Mouse (Mus musculus) kidney, embryonic 14.5 days (tissue): ENCODE results near the gene Ifna16. TPM values are rescaled to one million over a fixed set of nuclear protein-coding genes. Genes with fewer than 3 reads are reported as not detected.

Experiments used
- ATAC-seq: fragments of 200-750 bp; cut with Nextera tagmentation; 2 replicates; pipeline ENCODE4 v1.8.0; 2017; ENCODE audit warnings: moderate number of reproducible peaks, mild to moderate bottlenecking, moderate TSS enrichment, moderate library complexity; ENCODE audit not compliant: low FRiP score, low TSS enrichment
- H3K27ac ChIP-seq: fragments of 300-500 bp; sonication (generic); 2 replicates; pipeline ENCODE4 v1.5.1; 2014; ENCODE audit warnings: low read depth, mild to moderate bottlenecking, low read length, moderate library complexity, mixed read lengths
- H3K27me3 ChIP-seq: fragments of 300-500 bp; sonication (generic); 2 replicates; pipeline ENCODE4 v1.6.1; 2014; ENCODE audit warnings: mild to moderate bottlenecking, low read length; ENCODE audit not compliant: control insufficient read depth, insufficient read depth
- H3K36me3 ChIP-seq: fragments of 300-500 bp; sonication (generic); 2 replicates; pipeline ENCODE4 v1.6.1; 2014; ENCODE audit warnings: low read length, mixed read lengths; ENCODE audit not compliant: control insufficient read depth, insufficient read depth
- H3K4me1 ChIP-seq: fragments of 300-500 bp; sonication (generic); 2 replicates; pipeline ENCODE4 v1.6.1; 2014; ENCODE audit warnings: low read length, mixed read lengths; ENCODE audit not compliant: control insufficient read depth, insufficient read depth
- H3K4me2 ChIP-seq: fragments of 300-500 bp; sonication (generic); replicated peaks from 2 replicates; pipeline ENCODE4 v1.6.1; 2014; ENCODE audit warnings: low read depth, mild to moderate bottlenecking, low read length
- H3K4me3 ChIP-seq: fragments of 300-500 bp; sonication (generic); 2 replicates; pipeline ENCODE4 v1.5.1; 2014; ENCODE audit warnings: mild to moderate bottlenecking, low read length
- H3K9ac ChIP-seq: fragments of 300-500 bp; sonication (generic); 2 replicates; pipeline ENCODE4 v1.6.1; 2014; ENCODE audit warnings: low read depth, mild to moderate bottlenecking, low read length, moderate library complexity
- H3K9me3 ChIP-seq: fragments of 300-500 bp; sonication (generic); 2 replicates; pipeline ENCODE4 v1.6.1; 2016; ENCODE audit warnings: low read length; ENCODE audit not compliant: control insufficient read depth
- WGBS: fragments of 180-500 bp; shearing (Covaris S2); extraction: QIAGEN DNeasy Blood & Tissue Kit; methylation state at CpG from one replicate; pipeline ENCODE4 v1.1.7; 2014; 5-methylcytosine and 5-hydroxymethylcytosine counted together
- polyA plus RNA-seq: library from polyadenylated mRNA; unstranded; fragments of >200 nt; fragmentation: Nextera tagmentation; extraction: Ambion mirVana; gene quantifications from 2 replicates; pipeline ENCODE4 v1.2.1, GENCODE M21; 2014

Gene Ifna16
- not detected in 2 replicates for polyA plus RNA-seq

DNA sequence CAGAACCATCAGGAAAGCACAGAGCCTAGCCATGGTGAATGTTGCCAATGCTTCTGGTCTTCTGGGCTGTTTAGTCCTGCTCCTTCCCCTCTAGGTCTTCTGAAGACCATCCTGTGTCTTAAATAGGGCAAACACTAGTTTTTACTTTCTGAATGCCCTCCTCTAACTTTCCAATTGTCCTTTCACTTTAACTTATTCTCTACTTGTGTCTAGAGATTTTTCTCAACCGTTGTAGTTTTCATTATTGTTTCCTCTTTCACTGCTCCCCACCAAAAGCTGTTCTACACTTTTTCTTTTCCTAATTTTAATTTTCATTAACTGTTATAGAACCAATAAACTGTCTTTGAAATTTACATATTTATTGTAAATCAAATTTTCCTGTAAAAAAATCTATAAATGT, at the start of gene Ifna16:
Ifna16 (minus strand) TSS at position 101 of the 400 bp plus-strand sequence.
- no peak within 1 kb of the TSS for H3K27ac ChIP-seq
- H3K27me3 ChIP-seq, result no peaks in the 10 kb centered on the region
- H3K4me2 ChIP-seq, result no peak within 1 kb of the TSS
- ATAC-seq, result no peak
- no peaks in the 10 kb centered on the region for H3K9me3 ChIP-seq
- no peaks in the 10 kb centered on the region for H3K36me3 ChIP-seq
- H3K4me3 ChIP-seq, result no peak within 1 kb of the TSS
- no peak within 1 kb of the TSS for H3K9ac ChIP-seq
- 86% methylated on average over 1 of the region's 1 CpGs for WGBS
- H3K4me1 ChIP-seq, result no peaks in the 10 kb centered on the region

- ATAC-seq, result no peak
- WGBS, result 46% methylated on average over 8 of the region's 8 CpGs
- Histone ChIP-seq H3K4me1 (peaks cover 20% of the 10 kb centered on the region), H3K27ac (peak overlapping the region; percentile 38; the same call in 1 of the 2 replicates), H3K9ac (no peak overlapping the region), H3K4me2 (no peak overlapping the region), H3K4me3 (no peak overlapping the region), H3K27me3 (no peaks in the 10 kb centered on the region), H3K36me3 (peaks cover 14% of the 10 kb centered on the region; the same call in 1 of the 2 replicates), H3K9me3 (no peaks in the 10 kb centered on the region)
Measured at GRCm38 (mm10) chr4:88723497-88724090, 46.9 kb upstream of the Ifna16 start.

DNA sequence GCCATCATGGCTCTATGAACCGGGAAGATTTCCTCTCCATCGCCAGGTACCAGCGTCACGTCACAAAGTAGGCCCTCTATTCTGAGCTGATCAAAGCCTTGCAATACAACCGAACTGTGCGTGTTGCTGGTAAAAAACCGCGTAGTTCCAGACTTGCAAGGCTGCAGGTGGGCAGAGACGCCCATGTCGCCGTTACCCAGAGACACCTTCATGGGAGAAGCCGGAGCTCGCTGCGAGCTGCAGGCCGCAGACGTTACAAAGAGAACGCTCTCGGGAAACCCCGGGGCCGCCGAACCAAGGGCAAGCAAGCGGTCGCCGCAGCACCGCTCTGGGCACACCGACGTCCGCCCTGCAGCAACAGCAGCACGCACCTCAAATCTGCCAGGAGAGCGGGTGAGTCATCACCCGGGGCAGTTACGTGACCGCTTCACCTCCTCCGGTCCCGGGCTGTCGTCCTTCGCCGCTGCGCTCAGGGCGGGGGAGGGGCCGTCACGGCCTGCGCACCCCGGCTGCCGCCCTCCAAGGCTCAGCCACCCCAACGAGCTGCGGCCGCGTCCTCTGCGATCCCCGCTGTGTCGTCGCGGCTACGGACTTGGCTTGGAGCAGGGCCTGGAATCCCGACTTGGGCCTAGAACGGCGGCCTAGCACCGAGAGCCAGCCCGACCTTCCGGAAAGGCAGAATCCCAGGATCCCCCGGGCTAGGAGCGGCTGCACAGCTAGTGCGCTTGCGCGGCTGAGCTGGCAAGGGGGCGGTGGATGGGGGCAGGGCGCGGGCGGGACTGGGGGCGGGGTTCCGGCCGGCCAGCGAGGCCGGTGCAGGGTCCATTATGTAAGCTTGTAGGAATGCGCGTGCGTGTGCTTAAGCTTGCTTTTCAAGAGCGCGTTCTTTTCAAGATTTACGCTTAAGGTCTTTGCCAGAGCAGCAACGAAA, 45.3 kb upstream of the Ifna16 start, which contains the start of the genes Gm26566 and Klhl9:
Gm26566 (plus strand) TSS at position 15 of the 931 bp plus-strand sequence.
Klhl9 (minus strand) TSS at position 675 of the 931 bp plus-strand sequence.
- Histone ChIP-seq H3K4me3 (peak within 1 kb of the TSS; percentile 90), H3K4me2 (peak within 1 kb of the TSS; percentile 85), H3K27me3 (no peaks in the 10 kb centered on the region), H3K9ac (peak within 1 kb of the TSS; percentile 97), H3K9me3 (no peaks in the 10 kb centered on the region), H3K27ac (peak within 1 kb of the TSS; percentile 98), H3K4me1 (peaks cover 22% of the 10 kb centered on the region), H3K36me3 (peaks cover 19% of the 10 kb centered on the region)
- WGBS, result under 1% methylated on average over 79 of the region's 82 CpGs
- ATAC-seq, result peak; percentile 97

- H3K4me2 ChIP-seq, result peak overlapping the region; percentile 46
- H3K4me3 ChIP-seq, result peak overlapping the region; percentile 31
- no peak for ATAC-seq
- 57% methylated on average over 1 of the region's 1 CpGs for WGBS
- no peak overlapping the region for H3K27ac ChIP-seq
- H3K9me3 ChIP-seq, result no peaks in the 10 kb centered on the region
- H3K27me3 ChIP-seq, result no peaks in the 10 kb centered on the region
- peaks cover 22% of the 10 kb centered on the region for H3K4me1 ChIP-seq
- peak overlapping the region; percentile 13; the same call in 1 of the 2 replicates for H3K9ac ChIP-seq
- peaks cover 33% of the 10 kb centered on the region for H3K36me3 ChIP-seq
Measured at GRCm38 (mm10) chr4:88718715-88719114, 42.0 kb upstream of the Ifna16 start.

GRCm38 (mm10) chr4:88715059-88715458, 38.3 kb upstream of the Ifna16 start:
- no peak overlapping the region for H3K4me3 ChIP-seq
- H3K4me1 ChIP-seq, result peaks cover 9% of the 10 kb centered on the region; the same call in 1 of the 2 replicates
- peaks cover 22% of the 10 kb centered on the region for H3K36me3 ChIP-seq
- no peaks in the 10 kb centered on the region for H3K27me3 ChIP-seq
- H3K4me2 ChIP-seq, result no peak overlapping the region
- no peak overlapping the region for H3K9ac ChIP-seq
- ATAC-seq, result no peak
- H3K9me3 ChIP-seq, result no peaks in the 10 kb centered on the region
- H3K27ac ChIP-seq, result no peak overlapping the region

DNA sequence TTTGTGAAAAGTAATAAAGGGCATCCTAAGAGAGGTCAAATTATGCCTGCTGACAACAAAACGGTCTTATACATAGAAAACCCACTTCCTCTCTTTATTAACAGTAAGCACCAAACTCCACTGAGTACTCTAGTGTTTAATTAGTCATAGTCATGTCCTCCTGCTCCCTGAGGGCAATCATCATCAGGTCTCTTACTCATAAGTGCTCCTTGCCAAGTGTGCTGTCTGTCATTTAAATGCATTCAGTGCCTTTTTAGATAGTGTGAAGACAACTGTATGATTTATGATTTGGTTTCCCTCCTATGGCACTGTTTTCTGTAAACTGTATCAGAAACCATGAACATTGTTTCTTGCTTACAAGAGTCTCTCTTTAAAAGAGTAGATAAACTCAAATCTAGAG, 37.6 kb upstream of the Ifna16 start:
- Histone ChIP-seq H3K4me2 (no peak overlapping the region), H3K9me3 (no peaks in the 10 kb centered on the region), H3K36me3 (peaks cover 20% of the 10 kb centered on the region), H3K9ac (no peak overlapping the region), H3K4me1 (peaks cover 7% of the 10 kb centered on the region; the same call in 1 of the 2 replicates), H3K4me3 (no peak overlapping the region), H3K27me3 (no peaks in the 10 kb centered on the region), H3K27ac (no peak overlapping the region)
- ATAC-seq, result no peak
- WGBS, result 88% methylated on average over 1 of the region's 1 CpGs

DNA sequence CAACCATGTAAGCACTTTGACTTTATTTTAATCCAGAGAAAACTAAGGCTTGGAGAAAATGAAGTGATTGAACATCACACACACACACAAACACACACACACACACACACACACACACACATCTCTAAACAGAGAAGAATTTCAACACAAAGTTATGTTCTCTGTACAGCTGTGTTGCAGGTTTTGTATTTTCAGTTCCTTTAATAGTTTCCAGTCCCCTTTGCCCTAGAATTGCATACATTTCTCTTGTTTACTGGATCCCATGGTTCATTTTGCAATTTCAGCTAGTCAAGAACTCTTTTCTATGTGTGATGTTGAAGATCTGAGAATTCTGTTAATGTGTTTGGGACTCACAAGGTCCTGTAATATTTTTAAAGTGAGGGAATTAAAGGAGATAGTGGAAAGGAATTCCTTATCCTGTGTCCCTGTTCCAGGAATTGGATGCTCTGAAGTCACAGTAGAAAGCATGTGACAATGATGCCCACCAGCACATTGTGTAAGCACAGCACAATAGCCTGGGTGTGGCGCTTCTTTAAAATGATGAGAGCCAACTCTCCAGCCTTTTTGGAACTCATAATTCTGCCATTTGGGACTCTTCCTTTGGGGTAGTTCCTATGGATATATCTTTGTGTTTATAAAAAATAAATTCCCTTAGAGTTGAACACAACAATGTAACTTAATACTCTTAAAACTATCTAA, 30.6 kb upstream of the Ifna16 start:
- Histone ChIP-seq H3K9ac (no peak overlapping the region), H3K9me3 (no peaks in the 10 kb centered on the region), H3K4me3 (no peak overlapping the region), H3K36me3 (no peaks in the 10 kb centered on the region), H3K27ac (no peak overlapping the region), H3K4me1 (no peaks in the 10 kb centered on the region), H3K4me2 (no peak overlapping the region), H3K27me3 (no peaks in the 10 kb centered on the region)
- WGBS, result 97% methylated on average over 1 of the region's 1 CpGs
- no peak for ATAC-seq

- no peaks in the 10 kb centered on the region for H3K4me1 ChIP-seq
- no peak overlapping the region for H3K27ac ChIP-seq
- no peak for ATAC-seq
- no peaks in the 10 kb centered on the region for H3K9me3 ChIP-seq
- H3K36me3 ChIP-seq, result no peaks in the 10 kb centered on the region
- 24% methylated on average over 3 of the region's 3 CpGs for WGBS
- no peaks in the 10 kb centered on the region for H3K27me3 ChIP-seq
- no peak overlapping the region for H3K4me2 ChIP-seq
- no peak overlapping the region for H3K9ac ChIP-seq
- H3K4me3 ChIP-seq, result no peak overlapping the region
Measured at GRCm38 (mm10) chr4:88705924-88706323, 29.2 kb upstream of the Ifna16 start.
